Mouse (Mus musculus) G1E (cell line): ENCODE results near the gene 1700008O03Rik.

ENCODE experiments used
- CTCF ChIP-seq: IDR thresholded peaks from 2 replicates; pipeline ENCODE4 v1.5.1; 2012; ENCODE audit warnings: low read depth, low read length, inconsistent platforms, mixed read lengths
- GATA1 ChIP-seq: IDR thresholded peaks from 2 replicates; pipeline ENCODE4 v1.6.1; 2012; ENCODE audit warnings: borderline replicate concordance, low read length, inconsistent platforms, mixed read lengths
- POLR2AphosphoS5 ChIP-seq: IDR thresholded peaks from 2 replicates; pipeline ENCODE4 v1.6.1; 2012; ENCODE audit warnings: low read depth, low read length, inconsistent platforms; ENCODE audit not compliant: insufficient replicate concordance

- no peak for TF ChIP-seq GATA1
- TF ChIP-seq CTCF = no peak
- no peak for TF ChIP-seq POLR2AphosphoS5
Measured at GRCm38 (mm10) chr7:44341119-44341518, 44.5 kb downstream of the 1700008O03Rik start.
